Mouse (Mus musculus) cortical plate, adult 2 months (tissue): ENCODE results near the gene C1ql3.

Experiments
- CTCF ChIP-seq: fragments of 200-500 bp; IDR thresholded peaks from 2 replicates; pipeline ENCODE4 v1.5.1; 2011; ENCODE audit warnings: mild to moderate bottlenecking, control low read depth, low read length; ENCODE audit not compliant: insufficient read depth; ENCODE audit errors: extremely low read depth
- POLR2A ChIP-seq: fragments of 200-500 bp; IDR thresholded peaks from 2 replicates; pipeline ENCODE4 v1.6.1; 2011; ENCODE audit warnings: mild to moderate bottlenecking, low read length, control low read depth; ENCODE audit not compliant: insufficient read depth; ENCODE audit errors: extremely low read depth

- TF ChIP-seq CTCF (no peak), POLR2A (no peak)
Measured at GRCm38 (mm10) chr2:13018382-13018781, 6.8 kb upstream of the C1ql3 start.
